Mouse (Mus musculus) granulocyte monocyte progenitor cell, adult 5-6 weeks (primary cell): ENCODE results near the gene Rplp0. TPM values are rescaled to one million over a fixed set of nuclear protein-coding genes. Genes with fewer than 3 reads are reported as not detected.

Experiments used
- ATAC-seq: replicated peaks from 2 replicates; pipeline ENCODE4 v1.8.0; 2016; ENCODE audit warnings: mild to moderate bottlenecking, moderate TSS enrichment, inconsistent platforms; ENCODE audit not compliant: poor library complexity, severe bottlenecking
- total RNA-seq, 2 experiments: library from RNA; stranded (forward) in 1 of 2; stranded (reverse) in 1 of 2; fragments of 200-712, 200-1000 nt in 1 of 2; fragments of >200 nt in 1 of 2; fragmentation: Nextera tagmentation in 1 of 2; gene quantifications; 2 replicates each; pipeline ENCODE4 v1.2.3; 2014 to 2017

The Rplp0 gene
- total RNA-seq, 2 experiments from 2014 or later = 2,078 to 2,324 TPM

GRCm38 (mm10) chr5:115525943-115526342 is 33.3 kb upstream of the Rplp0 start:
- ATAC-seq = no peak

- no peak for ATAC-seq
Observed at GRCm38 (mm10) chr5:115526456-115527202, 32.6 kb upstream of the Rplp0 start.

GRCm38 (mm10) chr5:115528128-115528527 is 31.1 kb upstream of the Rplp0 start:
- no peak for ATAC-seq

- ATAC-seq = no peak
Observed at GRCm38 (mm10) chr5:115529364-115529741, 29.9 kb upstream of the Rplp0 start.

- peak; percentile 60 for ATAC-seq
Observed at GRCm38 (mm10) chr5:115529742-115530446, 29.4 kb upstream of the Rplp0 start.

- ATAC-seq = peak; percentile 50
Observed at GRCm38 (mm10) chr5:115530447-115530809, 28.8 kb upstream of the Rplp0 start.

- ATAC-seq = no peak
Observed at GRCm38 (mm10) chr5:115531671-115532270, 27.5 kb upstream of the Rplp0 start.

GRCm38 (mm10) chr5:115534290-115534731 is 25.0 kb upstream of the Rplp0 start:
- ATAC-seq = no peak

- ATAC-seq = peak; percentile 47
Observed at GRCm38 (mm10) chr5:115534856-115535255, 24.4 kb upstream of the Rplp0 start.

GRCm38 (mm10) chr5:115535635-115536034 is 23.6 kb upstream of the Rplp0 start:
- peak; percentile 61 for ATAC-seq

GRCm38 (mm10) chr5:115538017-115538692 is 21.1 kb upstream of the Rplp0 start:
- ATAC-seq = no peak

GRCm38 (mm10) chr5:115538693-115539043 is 20.6 kb upstream of the Rplp0 start:
- peak; percentile 47 for ATAC-seq

GRCm38 (mm10) chr5:115542635-115543384 is 16.5 kb upstream of the Rplp0 start:
- ATAC-seq = peak; percentile 50

GRCm38 (mm10) chr5:115543509-115544253 is 15.6 kb upstream of the Rplp0 start:
- ATAC-seq = peak; percentile 57

- peak; percentile 33 for ATAC-seq
Observed at GRCm38 (mm10) chr5:115544655-115545185, 14.5 kb upstream of the Rplp0 start.

GRCm38 (mm10) chr5:115545636-115546035 is 13.6 kb upstream of the Rplp0 start:
- no peak for ATAC-seq

- no peak for ATAC-seq
Observed at GRCm38 (mm10) chr5:115546536-115546935, 12.7 kb upstream of the Rplp0 start.

- ATAC-seq = no peak
Observed at GRCm38 (mm10) chr5:115547014-115547413, 12.3 kb upstream of the Rplp0 start.

GRCm38 (mm10) chr5:115547421-115547820 is 11.8 kb upstream of the Rplp0 start:
- ATAC-seq = no peak
